Mouse (Mus musculus) liver, embryonic 14.5 days (tissue): Measurements from ENCODE around the gene Ap1s1.

Experiments used
- CTCF ChIP-seq: IDR thresholded peaks from 2 replicates; pipeline ENCODE4 v1.5.1; 2016; ENCODE audit warnings: antibody characterized with exemption, low read depth, control low read depth
- EP300 ChIP-seq: IDR thresholded peaks from 2 replicates; pipeline ENCODE4 v1.6.1; 2016; ENCODE audit warnings: antibody characterized with exemption, low read depth

- TF ChIP-seq CTCF (no peak), EP300 (no peak)
These were observed 1.1 kb upstream of the Ap1s1 start for GRCm38 (mm10) chr5:137046991-137047390.
